Mouse (Mus musculus): Measurements from ENCODE around the gene Ptprc. TPM values are rescaled to one million over a fixed set of nuclear protein-coding genes. Genes with fewer than 3 reads are reported as not detected.

The Ptprc gene
- polyA plus RNA-seq, 1 experiment: 1.9 TPM

DNA sequence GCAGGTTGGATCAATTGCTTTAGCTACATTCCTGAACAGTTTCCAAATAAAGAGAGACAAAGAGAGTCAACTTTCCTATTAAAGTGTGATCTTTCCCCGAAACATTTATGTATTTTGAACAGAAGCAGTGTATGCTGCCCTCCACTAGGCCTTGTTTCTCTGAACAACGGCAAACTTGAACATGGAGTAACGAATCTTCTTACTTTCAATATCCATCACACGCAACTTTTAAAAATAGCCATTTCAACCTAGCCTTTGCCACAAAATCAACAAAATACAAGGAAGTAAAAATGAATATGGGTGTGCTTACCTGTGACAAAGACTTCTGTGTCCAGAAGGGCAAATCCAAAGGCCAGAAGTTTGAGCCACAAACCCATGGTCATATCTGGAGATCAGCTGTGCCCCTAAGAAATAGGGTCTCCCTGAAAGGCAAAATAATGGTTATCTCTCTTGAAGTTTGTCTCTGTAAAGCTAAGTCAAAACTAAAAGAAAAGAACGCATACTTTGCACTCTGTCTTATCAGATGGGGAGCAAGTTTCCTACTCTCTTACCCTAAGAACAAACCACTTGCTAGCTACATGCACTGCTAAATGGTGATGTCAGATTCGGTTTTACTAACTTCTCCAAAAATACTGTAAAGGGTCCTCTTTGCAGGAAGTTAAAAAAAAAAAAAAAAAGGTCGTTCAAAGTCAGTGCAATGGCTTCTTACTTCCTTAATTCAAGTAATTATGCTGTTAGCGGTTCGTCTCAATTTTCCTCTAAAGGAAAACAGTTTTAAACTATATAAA, 609 bp downstream of the Ptprc start:
- H3K4me3 ChIP-seq (ENCODE audit: insufficient read depth, low read length): no peak overlapping the region
- TF ChIP-seq POLR2A (IDR thresholded peaks at IDR 0.05; ENCODE audit: low read depth, low read length) (no peak), CTCF (IDR thresholded peaks at IDR 0.05; ENCODE audit: borderline replicate concordance, insufficient read depth, low read length) (no peak)
- H3K4me1 ChIP-seq (ENCODE audit: control insufficient read depth, insufficient read depth, low read length): no peaks in the 10 kb centered on the region
- H3K27ac ChIP-seq (ENCODE audit: insufficient read depth, low read length): no peak overlapping the region

GRCm38 (mm10) chr1:138174143-138174542, 1.4 kb downstream of the Ptprc start:
- TF ChIP-seq POLR2A (IDR thresholded peaks at IDR 0.05; ENCODE audit: low read depth, low read length): no peak
- no peak for TF ChIP-seq CTCF (IDR thresholded peaks at IDR 0.05; ENCODE audit: borderline replicate concordance, insufficient read depth, low read length)
- Histone ChIP-seq H3K27ac (ENCODE audit: insufficient read depth, low read length) (no peak overlapping the region), H3K4me1 (ENCODE audit: control insufficient read depth, insufficient read depth, low read length) (no peaks in the 10 kb centered on the region), H3K4me3 (ENCODE audit: insufficient read depth, low read length) (no peak overlapping the region)

- Histone ChIP-seq H3K4me1 (ENCODE audit: control insufficient read depth, insufficient read depth, low read length) (no peaks in the 10 kb centered on the region), H3K4me3 (ENCODE audit: insufficient read depth, low read length) (no peak overlapping the region), H3K27ac (ENCODE audit: insufficient read depth, low read length) (no peak overlapping the region)
- TF ChIP-seq CTCF (IDR thresholded peaks at IDR 0.05; ENCODE audit: borderline replicate concordance, insufficient read depth, low read length): no peak
Observed at GRCm38 (mm10) chr1:138173669-138174068, 1.8 kb downstream of the Ptprc start.

- no peak overlapping the region for H3K4me3 ChIP-seq (ENCODE audit: insufficient read depth, low read length)
- H3K4me1 ChIP-seq (ENCODE audit: control insufficient read depth, insufficient read depth, low read length): no peaks in the 10 kb centered on the region
- no peak overlapping the region for H3K27ac ChIP-seq (ENCODE audit: insufficient read depth, low read length)
- TF ChIP-seq POLR2A (IDR thresholded peaks at IDR 0.05; ENCODE audit: low read depth, low read length) (no peak), CTCF (IDR thresholded peaks at IDR 0.05; ENCODE audit: borderline replicate concordance, insufficient read depth, low read length) (no peak)
Observed at GRCm38 (mm10) chr1:138172547-138172946, 3.0 kb downstream of the Ptprc start.

DNA sequence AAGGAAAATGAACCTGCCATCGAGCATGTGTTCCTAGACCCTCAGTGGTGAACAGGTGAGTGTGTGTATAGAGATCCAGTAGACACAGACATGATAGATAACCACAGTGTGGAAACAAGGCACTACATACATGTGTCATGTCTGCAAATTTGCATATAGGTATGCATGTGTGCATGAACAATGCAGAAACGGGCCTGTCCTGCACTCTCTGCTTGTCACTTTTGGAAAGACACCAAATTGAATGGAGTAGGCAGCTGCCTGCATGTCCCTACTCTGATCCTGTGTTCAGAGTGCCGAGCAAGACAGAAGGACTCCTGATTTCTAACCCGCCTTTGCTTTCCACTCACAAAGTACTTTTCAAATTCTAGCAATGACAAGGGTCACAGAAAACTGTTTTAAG, 3.4 kb downstream of the Ptprc start:
- Histone ChIP-seq H3K27ac (ENCODE audit: insufficient read depth, low read length) (no peak overlapping the region), H3K4me3 (ENCODE audit: insufficient read depth, low read length) (no peak overlapping the region), H3K4me1 (ENCODE audit: control insufficient read depth, insufficient read depth, low read length) (no peaks in the 10 kb centered on the region)
- TF ChIP-seq POLR2A (IDR thresholded peaks at IDR 0.05; ENCODE audit: low read depth, low read length) (no peak), CTCF (IDR thresholded peaks at IDR 0.05; ENCODE audit: borderline replicate concordance, insufficient read depth, low read length) (no peak)

DNA sequence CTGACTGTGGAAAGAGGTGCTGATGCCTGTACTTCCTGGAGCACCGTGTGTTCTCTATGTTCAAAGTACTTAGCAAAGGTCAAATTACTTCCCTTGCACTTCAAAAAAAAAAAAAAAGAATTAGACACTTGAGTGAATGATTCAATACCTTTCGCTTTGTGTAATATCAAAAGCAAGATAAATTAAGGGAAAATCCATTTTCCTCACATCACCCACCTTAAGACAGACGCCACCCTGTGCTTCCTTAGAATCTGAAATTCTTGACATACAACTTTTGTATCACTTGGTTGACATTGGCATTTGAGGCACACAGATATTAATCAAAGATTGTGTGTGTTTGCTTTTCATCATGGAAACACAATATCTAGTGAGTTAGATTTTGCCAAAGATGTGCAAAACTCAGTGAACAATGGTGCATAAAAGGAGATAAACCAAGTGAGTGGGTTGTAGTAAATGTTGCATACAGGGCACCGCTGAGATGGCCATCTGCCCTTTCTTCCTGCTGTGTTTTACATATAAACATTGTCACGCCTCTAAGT, 9.2 kb downstream of the Ptprc start:
- H3K4me1 ChIP-seq (ENCODE audit: control insufficient read depth, insufficient read depth, low read length): no peaks in the 10 kb centered on the region
- no peak overlapping the region for H3K27ac ChIP-seq (ENCODE audit: insufficient read depth, low read length)
- TF ChIP-seq POLR2A (IDR thresholded peaks at IDR 0.05; ENCODE audit: low read depth, low read length): no peak
- H3K4me3 ChIP-seq (ENCODE audit: insufficient read depth, low read length): no peak overlapping the region

DNA sequence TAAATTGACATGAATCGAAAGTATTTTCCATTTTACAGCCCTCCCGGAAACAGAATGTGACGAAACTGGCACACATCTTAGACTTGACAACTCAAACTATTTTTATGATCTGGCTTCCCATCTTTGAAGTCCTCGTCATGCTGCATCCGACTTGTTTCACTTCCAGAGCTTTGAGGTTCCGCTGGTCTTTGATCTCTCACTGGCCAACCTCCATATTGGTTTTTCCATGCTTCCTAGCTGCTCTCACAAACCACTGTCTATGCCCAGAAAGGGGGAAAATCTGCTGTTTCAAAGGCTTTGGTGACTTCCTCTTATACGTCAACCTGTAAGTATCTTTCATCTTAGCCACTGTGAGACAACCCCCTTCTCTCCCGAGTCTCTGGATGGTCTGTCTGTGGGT, 12.9 kb downstream of the Ptprc start:
- no peak overlapping the region for H3K4me3 ChIP-seq (ENCODE audit: insufficient read depth, low read length)
- TF ChIP-seq POLR2A (IDR thresholded peaks at IDR 0.05; ENCODE audit: low read depth, low read length) (no peak), CTCF (IDR thresholded peaks at IDR 0.05; ENCODE audit: borderline replicate concordance, insufficient read depth, low read length) (no peak)
- no peaks in the 10 kb centered on the region for H3K4me1 ChIP-seq (ENCODE audit: control insufficient read depth, insufficient read depth, low read length)
- H3K27ac ChIP-seq (ENCODE audit: insufficient read depth, low read length): no peak overlapping the region

DNA sequence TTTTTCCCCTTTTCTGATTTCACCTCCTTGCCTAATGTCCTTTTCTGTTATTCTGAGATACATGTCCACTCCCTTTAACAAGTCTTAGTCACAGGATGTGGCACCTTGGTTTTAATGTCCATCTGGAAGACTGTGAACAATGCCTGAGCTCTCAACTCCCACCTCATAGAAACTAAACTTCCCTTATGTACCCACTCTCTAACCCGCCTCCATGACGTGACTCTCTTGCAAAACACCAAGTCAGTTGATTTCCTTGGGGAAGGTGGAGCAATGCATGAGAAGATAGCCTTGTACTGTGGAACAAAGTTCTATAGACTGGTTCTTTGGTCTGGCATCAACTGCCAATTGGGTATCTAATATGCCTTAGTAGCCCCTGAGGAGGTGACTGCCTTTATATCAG, 16.6 kb downstream of the Ptprc start:
- Histone ChIP-seq H3K27ac (ENCODE audit: insufficient read depth, low read length) (no peak overlapping the region), H3K4me3 (ENCODE audit: insufficient read depth, low read length) (no peak overlapping the region)
- TF ChIP-seq CTCF (IDR thresholded peaks at IDR 0.05; ENCODE audit: borderline replicate concordance, insufficient read depth, low read length) (no peak), POLR2A (IDR thresholded peaks at IDR 0.05; ENCODE audit: low read depth, low read length) (no peak)

GRCm38 (mm10) chr1:138158236-138158635, 17.3 kb downstream of the Ptprc start:
- TF ChIP-seq POLR2A (IDR thresholded peaks at IDR 0.05; ENCODE audit: low read depth, low read length) (no peak), CTCF (IDR thresholded peaks at IDR 0.05; ENCODE audit: borderline replicate concordance, insufficient read depth, low read length) (no peak)
- Histone ChIP-seq H3K27ac (ENCODE audit: insufficient read depth, low read length) (no peak overlapping the region), H3K4me1 (ENCODE audit: control insufficient read depth, insufficient read depth, low read length) (no peaks in the 10 kb centered on the region), H3K4me3 (ENCODE audit: insufficient read depth, low read length) (no peak overlapping the region)

More for the DNA sequence above, 16.6 kb downstream of the Ptprc start:
- no peaks in the 10 kb centered on the region for H3K4me1 ChIP-seq (ENCODE audit: control insufficient read depth, insufficient read depth, low read length)

- no peak overlapping the region for H3K27ac ChIP-seq (ENCODE audit: insufficient read depth, low read length)
- TF ChIP-seq CTCF (IDR thresholded peaks at IDR 0.05; ENCODE audit: borderline replicate concordance, insufficient read depth, low read length) (no peak), POLR2A (IDR thresholded peaks at IDR 0.05; ENCODE audit: low read depth, low read length) (no peak)
- H3K4me3 ChIP-seq (ENCODE audit: insufficient read depth, low read length): no peak overlapping the region
- no peaks in the 10 kb centered on the region for H3K4me1 ChIP-seq (ENCODE audit: control insufficient read depth, insufficient read depth, low read length)
Observed at GRCm38 (mm10) chr1:138157709-138158108, 17.8 kb downstream of the Ptprc start.

All from embryonic fibroblast, embryonic 13.5 days (primary cell).